In genomic region chr10:34904692-34905091, GRCm38 (mm10) we compare ENCODE assay signal across 18 mouse cellular contexts.
DNase-seq lines count a peak whose midpoint lies in the region; ATAC-seq and TF ChIP-seq lines count a peak whose summit lies in the region.
"Had no signal": no experiment of that assay in that cellular context is flagged by ENCODE, and none has a peak within 500 bp of the region (broad histone marks: within the 10 kb centered on the region; RNA-seq: fewer than 3 reads in every experiment).

No protein-coding gene starts in this region.

- no peaks in the 10 kb centered on the region for H3K36me3 ChIP-seq in midbrain, postnatal 0 days (ENCODE audit: insufficient read depth, low read length)
- no peaks in the 10 kb centered on the region for H3K36me3 ChIP-seq in midbrain, embryonic 16.5 days (ENCODE audit: control insufficient read depth, insufficient read depth, low read length)
- H3K36me3 ChIP-seq in forebrain, embryonic 16.5 days (ENCODE audit: control insufficient read depth, insufficient read depth), result no peaks in the 10 kb centered on the region
- H3K36me3 ChIP-seq: heart, embryonic 10.5 days; limb, embryonic 10.5 days; midbrain, embryonic 15.5 days had no signal

- no peak overlapping the region for H3K4me2 ChIP-seq in midbrain, postnatal 0 days (ENCODE audit: low read depth, low read length, poor library complexity, severe bottlenecking)
- H3K4me2 ChIP-seq in midbrain, embryonic 16.5 days (ENCODE audit: low read length), result no peak overlapping the region
- no peak overlapping the region for H3K4me2 ChIP-seq in forebrain, embryonic 16.5 days (ENCODE audit: low read length)
- H3K4me2 ChIP-seq: liver, embryonic 11.5 days; midbrain, embryonic 15.5 days had no signal

- no peak overlapping the region for H3K9ac ChIP-seq in midbrain, postnatal 0 days (replicated peaks; ENCODE audit: low read length, poor library complexity, severe bottlenecking)
- no peak overlapping the region for H3K9ac ChIP-seq in midbrain, embryonic 16.5 days (ENCODE audit: low read depth, low read length)
- no peak overlapping the region for H3K9ac ChIP-seq in forebrain, embryonic 16.5 days (replicated peaks; ENCODE audit: low read depth, low read length)
- H3K9ac ChIP-seq: midbrain, embryonic 15.5 days had no signal

- H3K27ac ChIP-seq in midbrain, postnatal 0 days (ENCODE audit: low read depth, low read length), result no peak overlapping the region
- no peak overlapping the region for H3K27ac ChIP-seq in midbrain, embryonic 16.5 days (ENCODE audit: low read length)
- peak overlapping the region; percentile 23; the same call in 1 of the 2 replicates for H3K27ac ChIP-seq in forebrain, embryonic 16.5 days (ENCODE audit: low read length)
- no peak overlapping the region for H3K27ac ChIP-seq in layer of hippocampus, adult 2 months
- H3K27ac ChIP-seq: heart, embryonic 10.5 days; limb, embryonic 10.5 days; midbrain, embryonic 15.5 days; stomach, postnatal 0 days had no signal

- no peaks in the 10 kb centered on the region for H3K4me1 ChIP-seq in midbrain, postnatal 0 days (ENCODE audit: insufficient read depth, low read length)
- H3K4me1 ChIP-seq in midbrain, embryonic 16.5 days (ENCODE audit: control insufficient read depth, insufficient read depth, low read length), result no peaks in the 10 kb centered on the region
- no peaks in the 10 kb centered on the region for H3K4me1 ChIP-seq in forebrain, embryonic 16.5 days (replicated peaks; ENCODE audit: control insufficient read depth, insufficient read depth, low read length)
- H3K4me1 ChIP-seq: heart, embryonic 10.5 days; midbrain, embryonic 15.5 days had no signal

- TF ChIP-seq CTCF in midbrain, postnatal 0 days (IDR thresholded peaks at IDR 0.05), result no peak
- TF ChIP-seq CTCF in layer of hippocampus, adult 2 months (conservative IDR thresholded peaks at IDR 0.05), result no peak

- H3K9me3 ChIP-seq in midbrain, postnatal 0 days (ENCODE audit: low read length), result no peaks in the 10 kb centered on the region
- H3K9me3 ChIP-seq in midbrain, embryonic 16.5 days (replicated peaks; ENCODE audit: control insufficient read depth, low read length, poor library complexity, severe bottlenecking), result no peaks in the 10 kb centered on the region
- no peaks in the 10 kb centered on the region for H3K9me3 ChIP-seq in forebrain, embryonic 16.5 days (ENCODE audit: control insufficient read depth, low read length)
- H3K9me3 ChIP-seq: heart, embryonic 10.5 days; limb, embryonic 10.5 days; midbrain, embryonic 15.5 days had no signal

- DNase-seq in heart, adult 11 months, result peak; percentile 43
- DNase-seq in heart, postnatal 4 days, result no peak
- peak; percentile 54 for DNase-seq in midbrain, postnatal 0 days (ENCODE audit: low spot score)
- no peak for DNase-seq in layer of hippocampus, adult 2 months (ENCODE audit: low spot score in 2 of 2)
- DNase-seq: adrenal gland, postnatal 36 days; gastrocnemius, postnatal 10 days; kidney, adult 2 months; kidney, postnatal 10 days; lung, adult 2 months; right cerebral cortex, postnatal 4 days had no signal

- 83% methylated on average over 2 of the region's 2 CpGs for WGBS in midbrain, postnatal 0 days
- WGBS in midbrain, embryonic 16.5 days, result 67% methylated on average over 2 of the region's 2 CpGs
- 49% methylated on average over 2 of the region's 2 CpGs for WGBS in forebrain, embryonic 16.5 days

- H3K4me3 ChIP-seq in midbrain, postnatal 0 days (ENCODE audit: low read depth, low read length), result no peak overlapping the region
- H3K4me3 ChIP-seq in midbrain, embryonic 16.5 days (ENCODE audit: low read depth, low read length), result no peak overlapping the region
- no peak overlapping the region for H3K4me3 ChIP-seq in forebrain, embryonic 16.5 days (replicated peaks; ENCODE audit: low read length)
- H3K4me3 ChIP-seq in layer of hippocampus, adult 2 months, result no peak overlapping the region
- H3K4me3 ChIP-seq: heart, embryonic 10.5 days; limb, embryonic 10.5 days; midbrain, embryonic 15.5 days had no signal

- H3K27me3 ChIP-seq in midbrain, postnatal 0 days (ENCODE audit: insufficient read depth, low read length), result no peaks in the 10 kb centered on the region
- H3K27me3 ChIP-seq in midbrain, embryonic 16.5 days (ENCODE audit: control insufficient read depth, insufficient read depth, low read depth, low read length), result no peaks in the 10 kb centered on the region
- H3K27me3 ChIP-seq in forebrain, embryonic 16.5 days (replicated peaks; ENCODE audit: control insufficient read depth, insufficient read depth, low read length), result no peaks in the 10 kb centered on the region
- H3K27me3 ChIP-seq: midbrain, embryonic 15.5 days had no signal

- no peak for ATAC-seq in midbrain, postnatal 0 days (ENCODE audit: low FRiP score)
- no peak for ATAC-seq in midbrain, embryonic 16.5 days
- ATAC-seq in forebrain, embryonic 16.5 days, result peak; percentile 57
- ATAC-seq in megakaryocyte progenitor cell, adult 5-6 weeks (replicated peaks; ENCODE audit: poor library complexity), result no peak

Comparison
In these comparisons a context has a peak if more than half of its experiments do, and no peak if none do; other contexts are left out.
1. DNase-seq: peak in heart, adult 11 months (single experiment) and midbrain, postnatal 0 days (single experiment); none in heart, postnatal 4 days (single experiment) and layer of hippocampus, adult 2 months (0 of 2).